ENCODE assay signal across 1 mouse cellular context in the genomic region with DNA sequence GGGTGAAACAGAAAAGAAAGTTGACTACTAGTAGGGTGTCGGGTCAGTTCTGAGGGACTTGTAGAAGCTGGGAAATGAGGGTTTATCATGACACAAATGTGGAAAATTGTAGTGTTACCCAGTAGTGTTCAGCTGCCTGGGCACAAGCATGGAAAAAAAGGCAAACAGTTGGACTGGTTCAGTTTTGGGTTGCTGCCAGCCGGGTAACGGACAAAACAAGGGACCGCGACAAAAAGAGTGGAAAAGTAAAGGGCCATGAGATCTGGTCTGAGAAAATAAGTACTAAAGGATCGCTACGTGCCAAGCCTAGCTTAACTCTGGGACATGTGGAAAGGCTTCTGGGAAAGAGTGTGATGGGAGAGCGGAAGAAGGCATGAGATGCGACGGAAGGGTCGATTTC.
TF ChIP-seq lines count a peak whose summit lies in the region.

No protein-coding gene starts in this region.

TF ChIP-seq in CH12.LX, 34 proteins besides CTCF, POLR2A, EP300 and RAD21 (continued from another document):
- TF ChIP-seq UBTF (IDR thresholded peaks at IDR 0.05; ENCODE audit: low read depth, low read length) = no peak
- no peak for TF ChIP-seq CHD2 (IDR thresholded peaks at IDR 0.05; ENCODE audit: low read length)
- no peak for TF ChIP-seq ETS1 (conservative IDR thresholded peaks at IDR 0.05; ENCODE audit: low read depth, low read length)
- no peak for TF ChIP-seq ELF1 (IDR thresholded peaks at IDR 0.05; ENCODE audit: low read depth, low read length)
- no peak for TF ChIP-seq ZMIZ1 (IDR thresholded peaks at IDR 0.05; ENCODE audit: low read depth, low read length)
- TF ChIP-seq RCOR1 (conservative IDR thresholded peaks at IDR 0.05; ENCODE audit: low read depth, low read length) = no peak
- TF ChIP-seq HCFC1 (IDR thresholded peaks at IDR 0.05; ENCODE audit: low read depth, low read length) = no peak
- no peak for TF ChIP-seq USF2 (conservative IDR thresholded peaks at IDR 0.05; ENCODE audit: low read depth, low read length)
- TF ChIP-seq JUND (conservative IDR thresholded peaks at IDR 0.05; ENCODE audit: low read depth, low read length) = no peak
- TF ChIP-seq MXI1 (IDR thresholded peaks at IDR 0.05; ENCODE audit: low read depth, low read length) = no peak
- no peak for TF ChIP-seq BHLHE40 (IDR thresholded peaks at IDR 0.05; ENCODE audit: low read depth, low read length)
